8 mouse cellular contexts compared by ENCODE assay signal in genomic region chr9:25150791-25151610, GRCm38 (mm10). TPM values are rescaled to one million over a fixed set of nuclear protein-coding genes. Genes with fewer than 3 reads are reported as not detected.
DNase-seq lines count a peak whose midpoint lies in the region; ATAC-seq lines count a peak whose summit lies in the region.

No protein-coding gene starts in this region.

- no peaks in the 10 kb centered on the region for H3K36me3 ChIP-seq in embryonic facial prominence, embryonic 12.5 days
- no peaks in the 10 kb centered on the region for H3K36me3 ChIP-seq in heart, embryonic 14.5 days (ENCODE audit: control insufficient read depth, insufficient read depth, low read length)

- peak overlapping the region; percentile 99 for H3K27ac ChIP-seq in embryonic facial prominence, embryonic 12.5 days
- peak overlapping the region; percentile 100 for H3K27ac ChIP-seq in heart, embryonic 14.5 days (replicated peaks in 1 of 2; ENCODE audit: control insufficient read depth in 1 of 2, insufficient read depth in 1 of 2, low read depth in 2 of 2, low read length in 2 of 2)

- no peaks in the 10 kb centered on the region for H3K27me3 ChIP-seq in embryonic facial prominence, embryonic 12.5 days
- no peaks in the 10 kb centered on the region for H3K27me3 ChIP-seq in heart, embryonic 14.5 days (ENCODE audit: control insufficient read depth, insufficient read depth, low read length)

- peak; percentile 36 for DNase-seq in 416B (ENCODE audit: low read depth)
- peak; percentile 33 to 59 for DNase-seq in layer of hippocampus, postnatal 25 days (ENCODE audit: extremely low spot score in 1 of 2, low spot score in 1 of 2)
- peak; percentile 67 for DNase-seq in lung, postnatal 25 days (ENCODE audit: low spot score)
- DNase-seq in right cerebral cortex, adult 18-20 months = peak; percentile 69
- DNase-seq in urinary bladder, postnatal 4 days (ENCODE audit: low spot score in 2 of 2) = peak; percentile 73 to 79

- peaks cover 16% of the 10 kb centered on the region for H3K4me1 ChIP-seq in embryonic facial prominence, embryonic 12.5 days
- H3K4me1 ChIP-seq in heart, embryonic 14.5 days (ENCODE audit: control insufficient read depth in 2 of 2, insufficient read depth in 2 of 2, low read length in 2 of 2) = peaks cover 5 to 30% of the 10 kb centered on the region in 2 experiments

- H3K4me2 ChIP-seq in embryonic facial prominence, embryonic 12.5 days (replicated peaks) = peak overlapping the region; percentile 83
- H3K4me2 ChIP-seq in heart, embryonic 14.5 days (ENCODE audit: low read length) = peak overlapping the region; percentile 93

- ATAC-seq in activated CD4-positive, CD25-positive, alpha-beta regulatory T cell, adult 4 months = peak; percentile 30
- peak; percentile 70 for ATAC-seq in embryonic facial prominence, embryonic 12.5 days (ENCODE audit: insufficient number of reproducible peaks, insufficient read depth, low FRiP score, low TSS enrichment)
- peak; percentile 68 for ATAC-seq in heart, embryonic 14.5 days (ENCODE audit: insufficient number of reproducible peaks, insufficient read depth, low FRiP score, low read depth)

- peak overlapping the region; percentile 96 for H3K9ac ChIP-seq in embryonic facial prominence, embryonic 12.5 days
- H3K9ac ChIP-seq in heart, embryonic 14.5 days (ENCODE audit: low read length) = peak overlapping the region; percentile 96

- under 1% methylated on average over 64 of the region's 73 CpGs for WGBS in embryonic facial prominence, embryonic 12.5 days
- WGBS in heart, embryonic 14.5 days = 0% methylated on average over 67 of the region's 73 CpGs

- no peaks in the 10 kb centered on the region for H3K9me3 ChIP-seq in embryonic facial prominence, embryonic 12.5 days
- no peaks in the 10 kb centered on the region for H3K9me3 ChIP-seq in heart, embryonic 14.5 days (ENCODE audit: control insufficient read depth, low read length)

- peak overlapping the region; percentile 89 for H3K4me3 ChIP-seq in embryonic facial prominence, embryonic 12.5 days
- H3K4me3 ChIP-seq in heart, embryonic 14.5 days (ENCODE audit: control insufficient read depth in 1 of 2, insufficient read depth in 1 of 2, low read depth in 1 of 2, low read length in 2 of 2) = peak overlapping the region; percentile 88 to 94

RNA-seq across cellular contexts. Expression of gene Herpud2, which starts 0.6 kb away (rescaled TPM):
- polyA plus RNA-seq in activated CD4-positive, CD25-positive, alpha-beta regulatory T cell, adult 4 months (2017; shearing (Covaris generic)) = 10 to 100 TPM; 10.6 to 16.8 TPM
- 38.9 and 40.3 TPM in 2 replicates for polyA plus RNA-seq in embryonic facial prominence, embryonic 12.5 days (2016; fragmentation: Nextera tagmentation; extraction: Ambion mirVana)
- 32.4 and 36.7 TPM in 2 replicates for polyA plus RNA-seq in heart, embryonic 14.5 days (2014; fragmentation: Nextera tagmentation; extraction: Ambion mirVana)
- total RNA-seq in layer of hippocampus, postnatal 25 days (2021) = 10 to 100 TPM; 48.5 to 49.8 TPM

Comparison
In these comparisons a context has a peak if more than half of its experiments do, and no peak if none do; other contexts are left out.
1. Peak in every context shown above with its lines: DNase-seq, ATAC-seq, H3K4me3 ChIP-seq and H3K27ac ChIP-seq.